Mouse (Mus musculus): ENCODE data around the gene Adamts6. TPM values are rescaled to one million over a fixed set of nuclear protein-coding genes. Genes with fewer than 3 reads are reported as not detected.

The Adamts6 gene
- polyA plus RNA-seq, 1 experiment from 2014 or later: 2.7 TPM

- 93% methylated on average over 6 of the region's 6 CpGs for WGBS
- DNase-seq (ENCODE audit: extremely low spot score, low spot score): no peak
- Histone ChIP-seq H3K27ac (no peak overlapping the region), H3K36me3 (replicated peaks) (no peaks in the 10 kb centered on the region), H3K4me1 (peaks cover 7% of the 10 kb centered on the region), H3K4me3 (no peak overlapping the region), H3K9me3 (no peaks in the 10 kb centered on the region), H3K27me3 (ENCODE audit: poor library complexity, severe bottlenecking) (no peaks in the 10 kb centered on the region)
Measured at GRCm38 (mm10) chr13:104507671-104508070, 220.0 kb downstream of the Adamts6 start.

GRCm38 (mm10) chr13:104509561-104510493, 222.2 kb downstream of the Adamts6 start:
- no peaks in the 10 kb centered on the region for H3K9me3 ChIP-seq
- H3K36me3 ChIP-seq (replicated peaks): no peaks in the 10 kb centered on the region
- peaks cover 7% of the 10 kb centered on the region for H3K4me1 ChIP-seq
- no peak for DNase-seq (ENCODE audit: extremely low spot score, low spot score)
- H3K27me3 ChIP-seq (ENCODE audit: poor library complexity, severe bottlenecking): no peaks in the 10 kb centered on the region
- WGBS: 79% methylated on average over 26 of the region's 26 CpGs
- no peak overlapping the region for H3K4me3 ChIP-seq
- 0 out of 2 replicates have a peak overlapping the region, but pooled peaks have one; percentile 5 for H3K27ac ChIP-seq

- no peaks in the 10 kb centered on the region for H3K27me3 ChIP-seq (ENCODE audit: poor library complexity, severe bottlenecking)
- no peak overlapping the region for H3K4me3 ChIP-seq
- no peak for DNase-seq (ENCODE audit: extremely low spot score, low spot score)
- WGBS: 92% methylated on average over 5 of the region's 5 CpGs
- H3K36me3 ChIP-seq (replicated peaks): no peaks in the 10 kb centered on the region
- H3K9me3 ChIP-seq: no peaks in the 10 kb centered on the region
- H3K27ac ChIP-seq: no peak overlapping the region
- peaks cover 7% of the 10 kb centered on the region for H3K4me1 ChIP-seq
Measured at GRCm38 (mm10) chr13:104510766-104511165, 223.1 kb downstream of the Adamts6 start.

- no peak overlapping the region for H3K4me3 ChIP-seq
- H3K9me3 ChIP-seq: no peaks in the 10 kb centered on the region
- DNase-seq (ENCODE audit: extremely low spot score, low spot score): no peak
- WGBS: 96% methylated on average over 1 of the region's 1 CpGs
- H3K36me3 ChIP-seq (replicated peaks): no peaks in the 10 kb centered on the region
- H3K27ac ChIP-seq: no peak overlapping the region
- H3K27me3 ChIP-seq (ENCODE audit: poor library complexity, severe bottlenecking): no peaks in the 10 kb centered on the region
- peaks cover 19% of the 10 kb centered on the region for H3K4me1 ChIP-seq
Measured at GRCm38 (mm10) chr13:104515054-104515453, 227.4 kb downstream of the Adamts6 start.

- WGBS: 65% methylated on average over 4 of the region's 4 CpGs
- H3K27me3 ChIP-seq (ENCODE audit: poor library complexity, severe bottlenecking): no peaks in the 10 kb centered on the region
- peaks cover 19% of the 10 kb centered on the region for H3K4me1 ChIP-seq
- H3K9me3 ChIP-seq: no peaks in the 10 kb centered on the region
- no peak overlapping the region for H3K4me3 ChIP-seq
- H3K36me3 ChIP-seq (replicated peaks): no peaks in the 10 kb centered on the region
- H3K27ac ChIP-seq: peak overlapping the region; percentile 36; the same call in 1 of the 2 replicates
- no peak for DNase-seq (ENCODE audit: extremely low spot score, low spot score)
Measured at GRCm38 (mm10) chr13:104516146-104516545, 228.5 kb downstream of the Adamts6 start.

GRCm38 (mm10) chr13:104516766-104517364, 229.2 kb downstream of the Adamts6 start:
- Histone ChIP-seq H3K4me3 (no peak overlapping the region), H3K27me3 (ENCODE audit: poor library complexity, severe bottlenecking) (no peaks in the 10 kb centered on the region), H3K9me3 (no peaks in the 10 kb centered on the region), H3K4me1 (peaks cover 19% of the 10 kb centered on the region), H3K36me3 (replicated peaks) (no peaks in the 10 kb centered on the region), H3K27ac (no peak overlapping the region)
- 75% methylated on average over 7 of the region's 7 CpGs for WGBS
- no peak for DNase-seq (ENCODE audit: extremely low spot score, low spot score)

GRCm38 (mm10) chr13:104517638-104518311, 230.1 kb downstream of the Adamts6 start:
- H3K4me3 ChIP-seq: peak overlapping the region; percentile 51
- DNase-seq (ENCODE audit: extremely low spot score, low spot score): no peak
- 49% methylated on average over 15 of the region's 15 CpGs for WGBS

GRCm38 (mm10) chr13:104518312-104519005, 230.8 kb downstream of the Adamts6 start:
- no peaks in the 10 kb centered on the region for H3K27me3 ChIP-seq (ENCODE audit: poor library complexity, severe bottlenecking)
- no peaks in the 10 kb centered on the region for H3K9me3 ChIP-seq
- 12% methylated on average over 19 of the region's 19 CpGs for WGBS
- H3K4me3 ChIP-seq: peak overlapping the region; percentile 51
- peak overlapping the region; percentile 93 for H3K27ac ChIP-seq
- no peaks in the 10 kb centered on the region for H3K36me3 ChIP-seq (replicated peaks)
- DNase-seq (ENCODE audit: extremely low spot score, low spot score): peak; percentile 86
- peaks cover 19% of the 10 kb centered on the region for H3K4me1 ChIP-seq

More at GRCm38 (mm10) chr13:104517638-104518311, 230.1 kb downstream of the Adamts6 start:
- no peaks in the 10 kb centered on the region for H3K27me3 ChIP-seq (ENCODE audit: poor library complexity, severe bottlenecking)
- no peaks in the 10 kb centered on the region for H3K36me3 ChIP-seq (replicated peaks)
- peaks cover 19% of the 10 kb centered on the region for H3K4me1 ChIP-seq
- peak overlapping the region; percentile 93 for H3K27ac ChIP-seq
- H3K9me3 ChIP-seq: no peaks in the 10 kb centered on the region

- WGBS: 69% methylated on average over 14 of the region's 14 CpGs
- DNase-seq (ENCODE audit: extremely low spot score, low spot score): peak; percentile 13
- Histone ChIP-seq H3K9me3 (no peaks in the 10 kb centered on the region), H3K27ac (peak overlapping the region; percentile 93), H3K4me3 (no peak overlapping the region), H3K36me3 (replicated peaks) (no peaks in the 10 kb centered on the region), H3K4me1 (peaks cover 19% of the 10 kb centered on the region), H3K27me3 (ENCODE audit: poor library complexity, severe bottlenecking) (no peaks in the 10 kb centered on the region)
Measured at GRCm38 (mm10) chr13:104519006-104519695, 231.5 kb downstream of the Adamts6 start.

GRCm38 (mm10) chr13:104519981-104520380, 232.3 kb downstream of the Adamts6 start:
- no peaks in the 10 kb centered on the region for H3K9me3 ChIP-seq
- no peak for DNase-seq (ENCODE audit: extremely low spot score, low spot score)
- 95% methylated on average over 4 of the region's 4 CpGs for WGBS
- no peaks in the 10 kb centered on the region for H3K36me3 ChIP-seq (replicated peaks)
- H3K27me3 ChIP-seq (ENCODE audit: poor library complexity, severe bottlenecking): no peaks in the 10 kb centered on the region
- no peak overlapping the region for H3K4me3 ChIP-seq
- H3K4me1 ChIP-seq: peaks cover 19% of the 10 kb centered on the region
- no peak overlapping the region for H3K27ac ChIP-seq

GRCm38 (mm10) chr13:104520461-104520860, 232.8 kb downstream of the Adamts6 start:
- Histone ChIP-seq H3K36me3 (replicated peaks) (no peaks in the 10 kb centered on the region), H3K27me3 (ENCODE audit: poor library complexity, severe bottlenecking) (no peaks in the 10 kb centered on the region), H3K27ac (no peak overlapping the region), H3K9me3 (no peaks in the 10 kb centered on the region), H3K4me3 (no peak overlapping the region), H3K4me1 (peaks cover 19% of the 10 kb centered on the region)
- DNase-seq (ENCODE audit: extremely low spot score, low spot score): no peak
- WGBS: 85% methylated on average over 3 of the region's 3 CpGs

GRCm38 (mm10) chr13:104521532-104521931, 233.9 kb downstream of the Adamts6 start:
- no peak for DNase-seq (ENCODE audit: extremely low spot score, low spot score)
- no peaks in the 10 kb centered on the region for H3K9me3 ChIP-seq
- peaks cover 19% of the 10 kb centered on the region for H3K4me1 ChIP-seq
- no peak overlapping the region for H3K27ac ChIP-seq
- no peak overlapping the region for H3K4me3 ChIP-seq
- no peaks in the 10 kb centered on the region for H3K36me3 ChIP-seq (replicated peaks)
- WGBS: 95% methylated on average over 2 of the region's 2 CpGs
- H3K27me3 ChIP-seq (ENCODE audit: poor library complexity, severe bottlenecking): no peaks in the 10 kb centered on the region

All from forebrain, embryonic 10.5 days (tissue).